Mouse (Mus musculus) liver, embryonic 15.5 days (tissue): ENCODE results near the gene Gm37240. TPM values are rescaled to one million over a fixed set of nuclear protein-coding genes. Genes with fewer than 3 reads are reported as not detected.

Experiments
- ATAC-seq: fragments of 200-750 bp; cut with Nextera tagmentation; 2 replicates; pipeline ENCODE4 v1.8.0; 2017; ENCODE audit warnings: moderate number of reproducible peaks, mild to moderate bottlenecking, moderate library complexity; ENCODE audit not compliant: insufficient read depth
- H3K27ac ChIP-seq: fragments of 300-500 bp; sonication (generic); replicated peaks from 2 replicates; pipeline ENCODE4 v1.5.1; 2015; ENCODE audit warnings: mild to moderate bottlenecking, inconsistent platforms
- H3K27me3 ChIP-seq: fragments of 300-500 bp; sonication (generic); 2 replicates; pipeline ENCODE4 v1.6.1; 2015; ENCODE audit warnings: mild to moderate bottlenecking, inconsistent platforms
- H3K36me3 ChIP-seq: fragments of 300-500 bp; sonication (generic); replicated peaks from 2 replicates; pipeline ENCODE4 v1.6.1; 2015; ENCODE audit warnings: moderate library complexity, mild to moderate bottlenecking, inconsistent platforms
- H3K4me1 ChIP-seq: fragments of 300-500 bp; sonication (generic); replicated peaks from 2 replicates; pipeline ENCODE4 v1.6.1; 2015; ENCODE audit warnings: inconsistent platforms
- H3K4me2 ChIP-seq: fragments of 300-500 bp; sonication (generic); 2 replicates; pipeline ENCODE4 v1.6.1; 2015; ENCODE audit warnings: moderate library complexity, mild to moderate bottlenecking, inconsistent platforms
- H3K4me3 ChIP-seq: fragments of 300-500 bp; sonication (generic); replicated peaks from 2 replicates; pipeline ENCODE4 v1.5.1; 2015; ENCODE audit warnings: mild to moderate bottlenecking, inconsistent platforms
- H3K9ac ChIP-seq: fragments of 300-500 bp; sonication (generic); 2 replicates; pipeline ENCODE4 v1.6.1; 2015; ENCODE audit warnings: moderate library complexity, mild to moderate bottlenecking, inconsistent platforms
- H3K9me3 ChIP-seq: fragments of 300-500 bp; sonication (generic); replicated peaks from 2 replicates; pipeline ENCODE4 v1.6.1; 2016; ENCODE audit warnings: inconsistent platforms
- WGBS: fragments of 180-500 bp; shearing (Covaris S2); methylation state at CpG from one replicate; pipeline ENCODE4 v1.1.7; 2015; ENCODE audit warnings: mixed read lengths; ENCODE audit not compliant: insufficient replicate concordance; 5-methylcytosine and 5-hydroxymethylcytosine counted together
- polyA plus RNA-seq: library from polyadenylated mRNA; unstranded; fragments of >200 nt; fragmentation: Nextera tagmentation; extraction: Ambion mirVana; gene quantifications from 2 replicates; pipeline ENCODE4 v1.2.1, GENCODE M21; 2015

Gene Gm37240
- polyA plus RNA-seq, 1 experiment from 2014 or later = 0.24 TPM

GRCm38 (mm10) chr3:84722680-84723079 is 1164.6 kb downstream of the Gm37240 start:
- WGBS = 74% methylated on average over 4 of the region's 4 CpGs

GRCm38 (mm10) chr3:84715073-84715768 is 1172.1 kb downstream of the Gm37240 start:
- H3K4me3 ChIP-seq = no peak overlapping the region
- H3K4me2 ChIP-seq = no peak overlapping the region
- H3K9ac ChIP-seq = no peak overlapping the region
- H3K27me3 ChIP-seq = peaks cover 8% of the 10 kb centered on the region; the same call in 1 of the 2 replicates
- ATAC-seq = no peak
- no peaks in the 10 kb centered on the region for H3K36me3 ChIP-seq
- no peaks in the 10 kb centered on the region for H3K9me3 ChIP-seq
- 0 out of 2 replicates have a peak, but pooled peaks cover 3% of the 10 kb centered on the region for H3K4me1 ChIP-seq
- no peak overlapping the region for H3K27ac ChIP-seq
- 31% methylated on average over 15 of the region's 15 CpGs for WGBS

More at GRCm38 (mm10) chr3:84722680-84723079, 1164.6 kb downstream of the Gm37240 start:
- no peak for ATAC-seq
- no peak overlapping the region for H3K27ac ChIP-seq
- H3K9me3 ChIP-seq = no peaks in the 10 kb centered on the region
- H3K9ac ChIP-seq = no peak overlapping the region
- H3K27me3 ChIP-seq = 0 out of 2 replicates have a peak, but pooled peaks cover 3% of the 10 kb centered on the region
- no peaks in the 10 kb centered on the region for H3K4me1 ChIP-seq
- H3K36me3 ChIP-seq = no peaks in the 10 kb centered on the region
- no peak overlapping the region for H3K4me2 ChIP-seq
- H3K4me3 ChIP-seq = no peak overlapping the region

GRCm38 (mm10) chr3:84712941-84713340 is 1174.4 kb downstream of the Gm37240 start:
- WGBS = 30% methylated on average over 2 of the region's 2 CpGs
- H3K27me3 ChIP-seq = peaks cover 8% of the 10 kb centered on the region; the same call in 1 of the 2 replicates
- 0 out of 2 replicates have a peak, but pooled peaks cover 3% of the 10 kb centered on the region for H3K4me1 ChIP-seq
- no peaks in the 10 kb centered on the region for H3K9me3 ChIP-seq
- ATAC-seq = no peak
- no peak overlapping the region for H3K9ac ChIP-seq
- H3K4me2 ChIP-seq = no peak overlapping the region
- H3K27ac ChIP-seq = no peak overlapping the region
- no peaks in the 10 kb centered on the region for H3K36me3 ChIP-seq
- no peak overlapping the region for H3K4me3 ChIP-seq

- no peak overlapping the region for H3K4me2 ChIP-seq
- WGBS = 61% methylated on average over 4 of the region's 4 CpGs
- no peak for ATAC-seq
These were observed 1176.6 kb downstream of the Gm37240 start for GRCm38 (mm10) chr3:84710723-84711122.

GRCm38 (mm10) chr3:84709967-84710366 is 1177.4 kb downstream of the Gm37240 start:
- H3K4me3 ChIP-seq = no peak overlapping the region
- H3K4me1 ChIP-seq = no peaks in the 10 kb centered on the region
- H3K27ac ChIP-seq = no peak overlapping the region
- H3K27me3 ChIP-seq = peaks cover 2% of the 10 kb centered on the region; the same call in 1 of the 2 replicates
- no peaks in the 10 kb centered on the region for H3K36me3 ChIP-seq
- H3K4me2 ChIP-seq = no peak overlapping the region
- no peak overlapping the region for H3K9ac ChIP-seq
- ATAC-seq = no peak
- WGBS = 78% methylated on average over 8 of the region's 8 CpGs
- no peaks in the 10 kb centered on the region for H3K9me3 ChIP-seq

More at GRCm38 (mm10) chr3:84710723-84711122, 1176.6 kb downstream of the Gm37240 start:
- Histone ChIP-seq H3K9me3 (no peaks in the 10 kb centered on the region), H3K27me3 (peaks cover 2% of the 10 kb centered on the region; the same call in 1 of the 2 replicates), H3K9ac (no peak overlapping the region), H3K27ac (no peak overlapping the region), H3K4me1 (0 out of 2 replicates have a peak, but pooled peaks cover 3% of the 10 kb centered on the region), H3K4me3 (no peak overlapping the region), H3K36me3 (no peaks in the 10 kb centered on the region)

GRCm38 (mm10) chr3:84709100-84709499 is 1178.2 kb downstream of the Gm37240 start:
- Histone ChIP-seq H3K9ac (no peak overlapping the region), H3K4me2 (no peak overlapping the region), H3K27ac (no peak overlapping the region), H3K4me1 (peaks cover under 1% of the 10 kb centered on the region; the same call in 1 of the 2 replicates), H3K9me3 (no peaks in the 10 kb centered on the region), H3K4me3 (no peak overlapping the region), H3K27me3 (peaks cover 2% of the 10 kb centered on the region; the same call in 1 of the 2 replicates), H3K36me3 (no peaks in the 10 kb centered on the region)
- no peak for ATAC-seq
- WGBS = 35% methylated on average over 8 of the region's 8 CpGs

GRCm38 (mm10) chr3:84708469-84708868 is 1178.8 kb downstream of the Gm37240 start:
- 73% methylated on average over 10 of the region's 10 CpGs for WGBS
- Histone ChIP-seq H3K4me1 (peaks cover 6% of the 10 kb centered on the region), H3K4me3 (no peak overlapping the region), H3K4me2 (no peak overlapping the region), H3K36me3 (no peaks in the 10 kb centered on the region), H3K27me3 (peaks cover 2% of the 10 kb centered on the region; the same call in 1 of the 2 replicates), H3K9ac (no peak overlapping the region), H3K9me3 (no peaks in the 10 kb centered on the region), H3K27ac (no peak overlapping the region)
- ATAC-seq = no peak

- ATAC-seq = no peak
- no peak overlapping the region for H3K9ac ChIP-seq
- 54% methylated on average over 9 of the region's 9 CpGs for WGBS
- H3K4me2 ChIP-seq = no peak overlapping the region
- no peaks in the 10 kb centered on the region for H3K36me3 ChIP-seq
- no peak overlapping the region for H3K4me3 ChIP-seq
- H3K4me1 ChIP-seq = peaks cover 24% of the 10 kb centered on the region
- H3K27ac ChIP-seq = no peak overlapping the region
- H3K27me3 ChIP-seq = no peaks in the 10 kb centered on the region
- no peaks in the 10 kb centered on the region for H3K9me3 ChIP-seq
These were observed 1182.1 kb downstream of the Gm37240 start for GRCm38 (mm10) chr3:84705224-84705623.

- Histone ChIP-seq H3K4me1 (peaks cover 28% of the 10 kb centered on the region), H3K9me3 (no peaks in the 10 kb centered on the region), H3K9ac (no peak overlapping the region), H3K4me2 (peak overlapping the region; percentile 53), H3K27me3 (no peaks in the 10 kb centered on the region), H3K4me3 (0 out of 2 replicates have a peak overlapping the region, but pooled peaks have one; percentile 16), H3K27ac (peak overlapping the region; percentile 54; the same call in 1 of the 2 replicates), H3K36me3 (no peaks in the 10 kb centered on the region)
- ATAC-seq = peak; percentile 91
- 33% methylated on average over 11 of the region's 11 CpGs for WGBS
These were observed 1184.1 kb downstream of the Gm37240 start for GRCm38 (mm10) chr3:84703083-84703810.

GRCm38 (mm10) chr3:84701964-84702363 is 1185.4 kb downstream of the Gm37240 start:
- WGBS = 87% methylated on average over 5 of the region's 5 CpGs
- no peak overlapping the region for H3K27ac ChIP-seq

GRCm38 (mm10) chr3:84701509-84701908 is 1185.8 kb downstream of the Gm37240 start:
- Histone ChIP-seq H3K4me1 (peaks cover 33% of the 10 kb centered on the region), H3K9ac (no peak overlapping the region), H3K4me2 (no peak overlapping the region), H3K27me3 (no peaks in the 10 kb centered on the region), H3K36me3 (no peaks in the 10 kb centered on the region), H3K4me3 (no peak overlapping the region), H3K9me3 (no peaks in the 10 kb centered on the region), H3K27ac (no peak overlapping the region)
- no peak for ATAC-seq
- 79% methylated on average over 2 of the region's 2 CpGs for WGBS

More at GRCm38 (mm10) chr3:84701964-84702363, 1185.4 kb downstream of the Gm37240 start:
- no peaks in the 10 kb centered on the region for H3K27me3 ChIP-seq
- no peak overlapping the region for H3K4me2 ChIP-seq
- H3K9ac ChIP-seq = no peak overlapping the region
- no peak for ATAC-seq
- H3K4me1 ChIP-seq = peaks cover 28% of the 10 kb centered on the region
- no peak overlapping the region for H3K4me3 ChIP-seq
- H3K36me3 ChIP-seq = no peaks in the 10 kb centered on the region
- H3K9me3 ChIP-seq = no peaks in the 10 kb centered on the region
